Mouse (Mus musculus) embryonic fibroblast, embryonic 13.5 days (primary cell): ENCODE data around the gene Bid. TPM values are rescaled to one million over a fixed set of nuclear protein-coding genes. Genes with fewer than 3 reads are reported as not detected.
A peak's percentile ranks its signal among the peaks of the same experiment; 100 is the strongest.
"Not testable (repeated sequence)": the region's sequence is repeated elsewhere in the genome, so short reads cannot be mapped to it uniquely, and the experiment has no call there.

Source experiments
- H3K27ac ChIP-seq: 2 replicates; pipeline ENCODE4 v1.5.1; 2012; ENCODE audit warnings: low read length, control low read depth, inconsistent platforms; ENCODE audit not compliant: insufficient read depth
- H3K4me1 ChIP-seq: 2 replicates; pipeline ENCODE4 v1.6.1; 2011; ENCODE audit warnings: low read length; ENCODE audit not compliant: control insufficient read depth, insufficient read depth
- H3K4me3 ChIP-seq: 2 replicates; pipeline ENCODE4 v1.5.1; 2011; ENCODE audit warnings: mild to moderate bottlenecking, control low read depth, low read length; ENCODE audit not compliant: insufficient read depth
- CTCF ChIP-seq: IDR thresholded peaks from 2 replicates; pipeline ENCODE4 v1.5.1; 2011; ENCODE audit warnings: mild to moderate bottlenecking, control low read depth, low read length, moderate library complexity, borderline replicate concordance; ENCODE audit not compliant: insufficient read depth
- POLR2A ChIP-seq: IDR thresholded peaks from 2 replicates; pipeline ENCODE4 v1.6.1; 2011; ENCODE audit warnings: low read depth, mild to moderate bottlenecking, control low read depth, low read length, moderate library complexity
- polyA plus RNA-seq: library from polyadenylated mRNA; stranded (reverse); fragments of >200 nt; gene quantifications from 2 replicates; pipeline ENCODE4 v1.2.4, GENCODE M21; 2011; ENCODE audit warnings: low read depth; ENCODE audit not compliant: missing spikeins, insufficient read length

Gene Bid
- polyA plus RNA-seq, 1 experiment, result 21.7 TPM

GRCm38 (mm10) chr6:120937999-120938608 lies 21.5 kb upstream of the Bid start:
- H3K4me3 ChIP-seq, result no peak overlapping the region
- no peak for TF ChIP-seq CTCF
- TF ChIP-seq POLR2A, result no peak
- H3K27ac ChIP-seq, result no peak overlapping the region
- H3K4me1 ChIP-seq, result no peaks in the 10 kb centered on the region

GRCm38 (mm10) chr6:120937104-120937617 lies 20.5 kb upstream of the Bid start:
- TF ChIP-seq CTCF (no peak), POLR2A (no peak)
- H3K27ac ChIP-seq, result no peak overlapping the region
- H3K4me3 ChIP-seq, result no peak overlapping the region
- no peaks in the 10 kb centered on the region for H3K4me1 ChIP-seq

GRCm38 (mm10) chr6:120934176-120934575 lies 17.5 kb upstream of the Bid start:
- Histone ChIP-seq H3K27ac (no peak overlapping the region), H3K4me3 (no peak overlapping the region), H3K4me1 (no peaks in the 10 kb centered on the region)
- TF ChIP-seq CTCF (no peak), POLR2A (no peak)

- Histone ChIP-seq H3K4me3 (no peak overlapping the region), H3K27ac (no peak overlapping the region), H3K4me1 (no peaks in the 10 kb centered on the region)
- TF ChIP-seq CTCF (no peak), POLR2A (no peak)
These were observed 17.0 kb upstream of the Bid start for GRCm38 (mm10) chr6:120933670-120934069.

- TF ChIP-seq CTCF (no peak), POLR2A (no peak)
- H3K4me3 ChIP-seq, result no peak overlapping the region
- H3K4me1 ChIP-seq, result peaks cover under 1% of the 10 kb centered on the region
- H3K27ac ChIP-seq, result no peak overlapping the region
These were observed 15.9 kb upstream of the Bid start for GRCm38 (mm10) chr6:120932597-120932996.

GRCm38 (mm10) chr6:120930450-120931306 lies 14.0 kb upstream of the Bid start:
- Histone ChIP-seq H3K27ac (no peak overlapping the region), H3K4me3 (no peak overlapping the region), H3K4me1 (peaks cover 8% of the 10 kb centered on the region)
- TF ChIP-seq CTCF, result no peak
- no peak for TF ChIP-seq POLR2A

- no peak for TF ChIP-seq POLR2A
- Histone ChIP-seq H3K4me3 (no peak overlapping the region), H3K4me1 (peaks cover 8% of the 10 kb centered on the region), H3K27ac (no peak overlapping the region)
These were observed 12.8 kb upstream of the Bid start for GRCm38 (mm10) chr6:120929421-120929820.

GRCm38 (mm10) chr6:120927765-120928164 lies 11.1 kb upstream of the Bid start:
- peaks cover 8% of the 10 kb centered on the region for H3K4me1 ChIP-seq
- TF ChIP-seq CTCF, result no peak
- no peak for TF ChIP-seq POLR2A
- peak overlapping the region; percentile 65; the same call in 1 of the 2 replicates for H3K27ac ChIP-seq
- H3K4me3 ChIP-seq, result no peak overlapping the region

GRCm38 (mm10) chr6:120926880-120927279 lies 10.2 kb upstream of the Bid start:
- Histone ChIP-seq H3K4me1 (peaks cover 8% of the 10 kb centered on the region), H3K4me3 (no peak overlapping the region), H3K27ac (no peak overlapping the region)
- TF ChIP-seq CTCF, result no peak
- no peak for TF ChIP-seq POLR2A

GRCm38 (mm10) chr6:120924791-120925321 lies 8.2 kb upstream of the Bid start:
- not testable (repeated sequence) for H3K27ac ChIP-seq, H3K4me3 ChIP-seq

More at GRCm38 (mm10) chr6:120924791-120925321, 8.2 kb upstream of the Bid start:
- H3K4me1 ChIP-seq, result not testable (repeated sequence)
